Mouse (Mus musculus) heart, embryonic 11.5 days (tissue): Measurements from ENCODE around the gene Npepps. TPM values are rescaled to one million over a fixed set of nuclear protein-coding genes. Genes with fewer than 3 reads are reported as not detected.
"Not testable (repeated sequence)": the region's sequence is repeated elsewhere in the genome, so short reads cannot be mapped to it uniquely, and the experiment has no call there.

ENCODE experiments used
- ATAC-seq: fragments of 200-750 bp; cut with Nextera tagmentation; replicated peaks from 2 replicates; pipeline ENCODE4 v1.8.0; 2017; ENCODE audit warnings: moderate library complexity; ENCODE audit not compliant: insufficient number of reproducible peaks, low FRiP score, low TSS enrichment
- H3K27ac ChIP-seq: fragments of 300-500 bp; sonication (generic); 2 replicates; pipeline ENCODE4 v1.5.1; 2014; ENCODE audit warnings: mild to moderate bottlenecking, low read depth, low read length
- H3K27me3 ChIP-seq: fragments of 300-500 bp; sonication (generic); 2 replicates; pipeline ENCODE4 v1.6.1; 2014; ENCODE audit warnings: mild to moderate bottlenecking, low read length, mixed read lengths; ENCODE audit not compliant: control insufficient read depth, insufficient read depth
- H3K36me3 ChIP-seq: fragments of 300-500 bp; sonication (generic); 2 replicates; pipeline ENCODE4 v1.6.1; 2014; ENCODE audit warnings: mild to moderate bottlenecking, low read length, moderate library complexity, mixed read lengths; ENCODE audit not compliant: control insufficient read depth, insufficient read depth
- H3K4me1 ChIP-seq: fragments of 300-500 bp; sonication (generic); 2 replicates; pipeline ENCODE4 v1.6.1; 2014; ENCODE audit warnings: low read length; ENCODE audit not compliant: control insufficient read depth, insufficient read depth
- H3K4me2 ChIP-seq: fragments of 300-500 bp; sonication (generic); 2 replicates; pipeline ENCODE4 v1.6.1; 2014; ENCODE audit warnings: mild to moderate bottlenecking, moderate library complexity
- H3K4me3 ChIP-seq: fragments of 300-500 bp; sonication (generic); 2 replicates; pipeline ENCODE4 v1.5.1; 2014; ENCODE audit warnings: low read depth, low read length
- H3K9ac ChIP-seq: fragments of 300-500 bp; sonication (generic); 2 replicates; pipeline ENCODE4 v1.6.1; 2014; ENCODE audit warnings: mild to moderate bottlenecking, low read depth, low read length, moderate library complexity
- H3K9me3 ChIP-seq: fragments of 300-500 bp; sonication (generic); replicated peaks from 2 replicates; pipeline ENCODE4 v1.6.1; 2016; ENCODE audit warnings: low read length; ENCODE audit not compliant: control insufficient read depth
- WGBS: fragments of 180-500 bp; shearing (Covaris S2); extraction: QIAGEN DNeasy Blood & Tissue Kit; methylation state at CpG from one replicate; pipeline ENCODE4 v1.1.7; 2014; ENCODE audit not compliant: insufficient replicate concordance; 5-methylcytosine and 5-hydroxymethylcytosine counted together
- polyA plus RNA-seq: library from polyadenylated mRNA; unstranded; fragments of >200 nt; fragmentation: Nextera tagmentation; extraction: Ambion mirVana; gene quantifications from 2 replicates; pipeline ENCODE4 v1.2.1, GENCODE M21; 2014

Gene Npepps
- polyA plus RNA-seq, 1 experiment from 2014 or later, result 78.0 TPM

DNA sequence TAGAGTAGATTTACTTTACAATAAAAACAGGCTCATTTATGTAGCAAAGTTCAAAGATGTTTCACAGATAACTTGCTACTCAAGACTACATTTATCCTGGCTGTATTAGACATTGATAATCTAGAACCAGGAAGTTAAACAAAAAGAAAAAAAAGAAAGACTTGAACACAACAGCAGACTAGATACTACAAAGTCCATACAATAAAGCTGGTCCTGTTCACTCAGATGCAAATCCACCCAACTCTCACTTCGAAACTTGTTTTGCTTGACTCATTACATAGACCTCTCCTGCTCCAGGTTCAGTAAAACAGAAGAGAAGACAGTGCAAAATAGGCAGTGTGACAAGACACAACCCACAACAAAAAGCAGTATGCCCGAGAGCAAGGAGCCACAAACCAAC lies 5.1 kb downstream of the Npepps start:
- H3K27me3 ChIP-seq, result no peaks in the 10 kb centered on the region
- H3K4me3 ChIP-seq, result no peak overlapping the region
- WGBS, result 91% methylated on average over 2 of the region's 2 CpGs
- ATAC-seq, result no peak
- no peak overlapping the region for H3K27ac ChIP-seq
- no peaks in the 10 kb centered on the region for H3K9me3 ChIP-seq
- no peaks in the 10 kb centered on the region; the same call in 1 of the 2 replicates for H3K36me3 ChIP-seq
- H3K9ac ChIP-seq, result no peak overlapping the region
- no peak overlapping the region for H3K4me2 ChIP-seq
- H3K4me1 ChIP-seq, result peaks cover 14% of the 10 kb centered on the region

DNA sequence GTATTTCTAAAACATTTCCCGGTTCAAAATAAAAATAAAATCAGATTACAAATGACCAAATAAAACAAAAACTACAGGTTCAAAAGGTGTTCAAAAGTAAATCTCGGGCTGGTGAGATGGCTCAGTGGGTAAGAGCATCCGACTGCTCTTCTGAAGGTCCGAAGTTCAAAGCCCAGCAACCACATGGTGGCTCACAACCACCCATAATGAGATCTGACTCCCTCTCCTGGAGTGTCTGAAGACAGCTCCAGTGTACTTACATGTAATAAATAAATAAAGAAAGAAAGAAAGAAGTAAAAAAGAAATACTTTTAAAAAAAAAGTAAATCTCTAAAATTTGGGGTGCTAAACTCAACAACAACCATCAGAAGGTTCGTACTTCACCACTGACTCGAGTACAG lies 5.5 kb downstream of the Npepps start:
- H3K4me3 ChIP-seq, H3K36me3 ChIP-seq, H3K4me2 ChIP-seq, H3K9ac ChIP-seq, H3K27ac ChIP-seq, H3K9me3 ChIP-seq, ATAC-seq, H3K27me3 ChIP-seq: not testable (repeated sequence)
- H3K4me1 ChIP-seq, result peaks cover 14% of the 10 kb centered on the region
- 91% methylated on average over 6 of the region's 6 CpGs for WGBS

DNA sequence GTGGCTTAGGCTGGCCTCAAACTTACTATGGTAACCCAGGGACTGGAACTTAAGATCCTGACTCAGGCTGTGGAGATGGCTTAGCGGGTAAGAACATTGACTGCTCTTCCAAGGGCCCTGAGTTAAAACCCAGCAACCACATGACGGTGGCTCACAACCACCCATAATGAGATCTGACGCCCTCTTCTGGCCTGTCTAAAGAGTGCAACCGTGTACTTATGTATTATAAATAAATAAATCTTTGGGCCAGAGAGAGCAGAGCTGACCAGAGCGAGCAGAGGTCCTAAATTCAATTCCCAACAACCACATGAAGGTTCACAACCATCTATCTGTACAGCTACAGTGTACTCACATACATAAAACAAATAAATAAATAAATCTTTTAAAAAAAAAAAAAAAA lies 6.8 kb downstream of the Npepps start:
- Histone ChIP-seq H3K36me3 (no peaks in the 10 kb centered on the region; the same call in 1 of the 2 replicates), H3K27ac (no peak overlapping the region), H3K4me2 (no peak overlapping the region), H3K4me1 (peaks cover 10% of the 10 kb centered on the region), H3K4me3 (no peak overlapping the region), H3K27me3 (no peaks in the 10 kb centered on the region), H3K9me3 (no peaks in the 10 kb centered on the region), H3K9ac (no peak overlapping the region)
- 82% methylated on average over 5 of the region's 5 CpGs for WGBS
- no peak for ATAC-seq

DNA sequence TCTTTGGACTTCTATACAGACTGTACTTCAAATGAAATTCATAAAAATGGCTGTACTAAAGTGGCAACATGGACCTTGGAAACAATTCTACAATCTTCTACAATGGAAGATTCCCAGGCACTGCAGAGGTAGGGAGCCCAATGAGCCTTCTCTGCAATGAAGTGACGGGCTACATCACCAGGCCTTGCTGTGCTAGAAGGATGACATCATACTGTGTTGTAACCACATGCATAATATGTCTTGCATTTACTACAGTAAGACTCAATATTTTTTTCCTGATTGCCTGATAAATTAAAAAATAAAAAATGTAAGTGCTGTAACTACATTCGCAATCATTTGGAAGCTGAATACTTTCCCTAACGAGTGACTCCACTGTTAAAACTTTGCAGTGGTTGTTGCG lies 7.6 kb downstream of the Npepps start:
- 92% methylated on average over 4 of the region's 4 CpGs for WGBS
- H3K27me3 ChIP-seq, result no peaks in the 10 kb centered on the region
- H3K9ac ChIP-seq, result no peak overlapping the region
- peaks cover 8% of the 10 kb centered on the region for H3K4me1 ChIP-seq
- H3K27ac ChIP-seq, result no peak overlapping the region
- no peak overlapping the region for H3K4me3 ChIP-seq
- H3K4me2 ChIP-seq, result no peak overlapping the region
- no peaks in the 10 kb centered on the region for H3K9me3 ChIP-seq
- H3K36me3 ChIP-seq, result no peaks in the 10 kb centered on the region; the same call in 1 of the 2 replicates
- no peak for ATAC-seq

DNA sequence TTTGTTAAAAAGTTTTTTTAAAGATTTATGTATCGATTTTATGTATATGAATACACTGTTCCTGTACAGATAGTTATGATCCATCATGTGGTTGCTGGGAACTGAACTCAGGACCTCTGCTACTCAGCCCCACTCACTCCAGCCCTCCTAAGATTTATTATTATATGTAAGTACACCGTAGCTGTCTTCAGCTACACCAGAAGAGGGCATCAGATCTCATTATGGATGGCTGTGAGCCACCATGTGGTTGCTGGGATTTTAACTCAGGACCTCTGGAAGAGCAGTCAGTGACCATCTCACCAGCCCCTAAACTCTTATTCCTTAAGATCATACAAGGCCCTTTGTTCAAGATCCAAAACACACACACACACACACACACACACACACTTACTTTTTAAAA lies 10.4 kb downstream of the Npepps start:
- not testable (repeated sequence) for H3K27ac ChIP-seq, ATAC-seq, H3K4me2 ChIP-seq, H3K4me3 ChIP-seq, H3K27me3 ChIP-seq, H3K36me3 ChIP-seq, H3K9me3 ChIP-seq, H3K4me1 ChIP-seq, H3K9ac ChIP-seq
- 75% methylated on average over 2 of the region's 2 CpGs for WGBS

DNA sequence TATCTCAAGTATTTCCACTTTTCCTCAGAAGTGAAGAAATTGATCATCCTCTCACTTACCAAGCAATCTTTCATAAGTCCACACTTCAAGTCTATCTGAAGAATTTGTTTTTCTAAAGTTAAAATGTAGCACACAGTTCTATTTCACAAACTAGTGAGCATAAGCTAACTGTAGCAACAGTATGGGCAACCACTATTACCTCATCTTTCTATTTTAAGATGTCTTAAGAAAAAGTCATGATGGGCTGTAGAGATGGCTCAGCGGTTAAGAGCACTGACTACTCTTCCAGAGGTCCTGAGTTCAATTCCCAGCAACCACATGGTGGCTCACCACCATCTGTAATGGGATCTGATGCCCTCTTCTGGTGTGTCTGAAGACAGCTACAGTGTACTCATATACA lies 13.9 kb downstream of the Npepps start:
- H3K4me2 ChIP-seq, H3K9ac ChIP-seq, H3K4me1 ChIP-seq, H3K4me3 ChIP-seq, H3K27me3 ChIP-seq, H3K36me3 ChIP-seq, H3K27ac ChIP-seq, H3K9me3 ChIP-seq, ATAC-seq: not testable (repeated sequence)
- WGBS, result 88% methylated on average over 1 of the region's 1 CpGs

DNA sequence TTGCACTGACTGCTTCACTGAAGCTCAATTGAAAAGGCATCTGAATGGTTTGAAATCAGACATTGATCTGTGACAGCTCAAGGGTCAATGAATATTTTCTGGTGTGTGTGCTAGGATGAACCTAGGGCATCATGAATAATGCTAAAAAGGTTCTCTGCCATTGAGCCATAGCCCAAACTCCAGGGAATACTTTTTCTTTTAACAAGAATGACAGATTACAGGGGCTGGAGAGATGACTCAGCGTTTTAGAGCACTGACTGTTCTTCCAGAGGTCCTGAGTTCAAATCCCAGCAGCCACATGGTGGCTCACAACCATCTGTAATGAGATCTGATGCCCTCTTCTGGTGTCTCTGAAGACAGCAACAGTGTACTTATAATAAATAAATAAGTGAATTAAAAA lies 30.8 kb downstream of the Npepps start:
- 82% methylated on average over 1 of the region's 1 CpGs for WGBS
- not testable (repeated sequence) for H3K4me2 ChIP-seq, ATAC-seq, H3K4me1 ChIP-seq, H3K9ac ChIP-seq, H3K9me3 ChIP-seq, H3K27me3 ChIP-seq, H3K4me3 ChIP-seq, H3K27ac ChIP-seq
- peaks cover 16% of the 10 kb centered on the region for H3K36me3 ChIP-seq

DNA sequence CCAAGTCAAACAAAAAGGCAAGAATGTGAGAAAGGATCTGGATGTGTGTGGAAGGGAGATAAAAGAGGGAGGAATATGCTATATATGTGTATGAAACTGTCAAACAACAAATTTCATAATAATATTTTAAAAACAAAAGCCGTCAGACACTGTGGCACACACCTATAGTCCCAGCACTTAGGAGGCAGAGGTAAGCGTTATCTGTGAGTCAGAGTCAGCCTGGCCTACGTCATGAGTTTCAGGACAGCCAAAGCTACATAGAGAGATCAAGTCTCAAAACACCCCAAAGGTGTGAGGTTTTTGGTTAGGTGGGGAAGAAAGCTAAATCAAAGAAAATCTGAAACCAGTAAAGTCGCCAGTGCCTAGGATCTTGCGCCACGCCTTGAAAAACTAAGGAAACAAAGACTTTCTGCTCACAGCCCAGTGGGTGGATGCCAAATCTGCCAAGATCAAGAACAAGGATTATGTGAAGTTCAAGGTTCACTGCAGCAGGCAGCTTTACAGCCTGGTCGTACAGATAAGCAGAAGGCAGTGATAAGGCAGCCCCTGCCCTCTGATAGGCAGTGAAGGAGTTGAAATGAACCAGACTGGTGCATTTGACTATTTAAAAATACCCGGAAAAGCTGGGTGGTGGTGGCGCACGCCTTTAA lies 33.8 kb downstream of the Npepps start:
- Histone ChIP-seq H3K9ac (0 out of 2 replicates have a peak overlapping the region, but pooled peaks have one; percentile 34), H3K4me3 (no peak overlapping the region), H3K27me3 (no peaks in the 10 kb centered on the region), H3K4me2 (no peak overlapping the region), H3K36me3 (peaks cover 12% of the 10 kb centered on the region), H3K27ac (no peak overlapping the region), H3K4me1 (no peaks in the 10 kb centered on the region), H3K9me3 (no peaks in the 10 kb centered on the region)
- no peak for ATAC-seq
- 58% methylated on average over 10 of the region's 10 CpGs for WGBS

DNA sequence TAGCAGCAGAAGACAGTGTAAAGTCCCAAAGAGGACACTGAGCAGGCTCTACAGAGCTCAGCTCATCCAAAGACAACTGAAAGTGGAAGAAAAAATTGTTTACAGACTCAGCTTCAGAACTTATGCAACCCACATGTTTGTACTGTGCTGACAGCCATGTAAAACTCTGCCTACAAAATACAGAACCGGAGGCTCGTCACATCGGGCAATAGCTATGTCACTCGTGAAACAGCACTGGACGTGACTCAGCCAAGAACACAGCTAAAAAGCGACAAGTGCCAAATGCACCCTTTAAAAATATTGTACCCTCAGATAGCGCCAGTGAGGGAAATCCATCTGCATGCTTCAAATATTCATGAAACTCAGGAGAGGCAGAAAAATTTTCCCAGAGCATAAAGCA lies 39.1 kb downstream of the Npepps start:
- 90% methylated on average over 7 of the region's 7 CpGs for WGBS
- H3K4me2 ChIP-seq, result no peak overlapping the region
- no peaks in the 10 kb centered on the region for H3K4me1 ChIP-seq
- no peak overlapping the region for H3K9ac ChIP-seq
- no peak overlapping the region for H3K4me3 ChIP-seq
- no peak for ATAC-seq
- no peak overlapping the region for H3K27ac ChIP-seq
- peaks cover 12% of the 10 kb centered on the region for H3K36me3 ChIP-seq
- H3K27me3 ChIP-seq, result no peaks in the 10 kb centered on the region
- no peaks in the 10 kb centered on the region for H3K9me3 ChIP-seq
